Mouse (Mus musculus): ENCODE data around the gene Cypt4. TPM values are rescaled to one million over a fixed set of nuclear protein-coding genes. Genes with fewer than 3 reads are reported as not detected.
"Not testable (repeated sequence)": the region's sequence is repeated elsewhere in the genome, so short reads cannot be mapped to it uniquely, and the experiment has no call there.

Gene Cypt4
- polyA plus RNA-seq (2015; fragmentation: Nextera tagmentation; extraction: Ambion mirVana): not detected in 2 replicates

GRCm38 (mm10) chr9:24624896-24625295, at the start of gene Cypt4:
TSS of gene Cypt4 (plus strand) at chr9:24625196.
- WGBS: 85% methylated on average over 5 of the region's 5 CpGs
- Histone ChIP-seq H3K9ac (replicated peaks; ENCODE audit: low read length) (no peak within 1 kb of the TSS), H3K4me3 (ENCODE audit: low read length) (no peak within 1 kb of the TSS), H3K27me3 (ENCODE audit: insufficient read depth, low read length) (no peaks in the 10 kb centered on the region), H3K4me1 (ENCODE audit: insufficient read depth, low read length) (no peaks in the 10 kb centered on the region), H3K4me2 (replicated peaks; ENCODE audit: low read depth, low read length) (no peak within 1 kb of the TSS), H3K9me3 (ENCODE audit: low read length) (no peaks in the 10 kb centered on the region), H3K36me3 (ENCODE audit: insufficient read depth, low read length) (no peaks in the 10 kb centered on the region), H3K27ac (ENCODE audit: low read length) (no peak within 1 kb of the TSS)
- no peak for ATAC-seq (ENCODE audit: low FRiP score, low TSS enrichment)

- H3K27me3 ChIP-seq (ENCODE audit: insufficient read depth, low read length); H3K36me3 ChIP-seq (ENCODE audit: insufficient read depth, low read length); H3K9me3 ChIP-seq (ENCODE audit: low read length); H3K4me3 ChIP-seq (ENCODE audit: low read length); ATAC-seq (ENCODE audit: low FRiP score, low TSS enrichment); H3K4me2 ChIP-seq (replicated peaks; ENCODE audit: low read depth, low read length); H3K27ac ChIP-seq (ENCODE audit: low read length); H3K4me1 ChIP-seq (ENCODE audit: insufficient read depth, low read length); H3K9ac ChIP-seq (replicated peaks; ENCODE audit: low read length): not testable (repeated sequence)
- 88% methylated on average over 2 of the region's 2 CpGs for WGBS
These were observed 12.3 kb downstream of the Cypt4 start for GRCm38 (mm10) chr9:24637341-24637740.

Other genes with a start within 250 kb of the Cypt4 start
- 8.1 and 9.5 TPM in 2 replicates for gene Dpy19l1, start 122.1 kb upstream of the Cypt4 start, polyA plus RNA-seq (2015; fragmentation: Nextera tagmentation; extraction: Ambion mirVana)
- gene Dpy19l2, start 71.1 kb downstream of the Cypt4 start, polyA plus RNA-seq (2015; fragmentation: Nextera tagmentation; extraction: Ambion mirVana): not detected in 2 replicates
- 0.14 and 0.19 TPM in 2 replicates for gene Tbx20, start 149.1 kb downstream of the Cypt4 start, polyA plus RNA-seq (2015; fragmentation: Nextera tagmentation; extraction: Ambion mirVana)